Comparison of ENCODE assay signal across 31 mouse cellular contexts in the genomic region with DNA sequence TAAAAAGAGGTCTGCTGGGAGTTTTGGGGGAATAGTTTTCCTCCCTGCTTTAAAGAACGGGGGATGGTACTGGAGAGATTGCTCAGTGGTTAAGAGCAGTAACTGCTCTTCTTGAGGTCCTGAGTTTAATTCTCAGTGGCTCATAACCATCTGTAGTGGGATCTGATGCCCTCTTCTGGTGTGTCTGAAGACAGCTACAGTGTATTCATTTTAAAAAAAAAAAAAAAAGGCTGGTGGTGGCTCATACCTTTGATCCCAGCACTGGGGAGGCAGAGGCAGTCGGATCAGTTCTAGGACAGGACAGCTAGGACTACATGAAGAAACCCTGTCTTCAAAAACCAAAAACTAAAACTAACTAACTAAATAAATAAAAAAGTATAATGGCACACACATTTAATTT. TPM values are rescaled to one million over a fixed set of nuclear protein-coding genes. Genes with fewer than 3 reads are reported as not detected.
DNase-seq lines count a peak whose midpoint lies in the region; ATAC-seq and TF ChIP-seq lines count a peak whose summit lies in the region.
"Had no signal": no experiment of that assay in that cellular context is flagged by ENCODE, and none has a peak within 500 bp of the region (broad histone marks: within the 10 kb centered on the region; RNA-seq: fewer than 3 reads in every experiment).

No protein-coding gene starts in this region.

- H3K27me3 ChIP-seq in heart, adult 2 months (ENCODE audit: control insufficient read depth, insufficient read depth, low read length) = no peaks in the 10 kb centered on the region
- peaks cover 32% of the 10 kb centered on the region for H3K27me3 ChIP-seq in CH12.LX (replicated peaks)
- 0 out of 2 replicates have a peak, but pooled peaks cover 4% of the 10 kb centered on the region for H3K27me3 ChIP-seq in stomach, embryonic 15.5 days (replicated peaks)
- 0 out of 2 replicates have a peak, but pooled peaks cover 2% of the 10 kb centered on the region for H3K27me3 ChIP-seq in intestine, postnatal 0 days (replicated peaks; ENCODE audit: control insufficient read depth, insufficient read depth, low read length)

- no peak overlapping the region for H3K4me2 ChIP-seq in CH12.LX (ENCODE audit: insufficient read depth, low read depth, poor library complexity, severe bottlenecking)
- no peak overlapping the region for H3K4me2 ChIP-seq in stomach, embryonic 15.5 days
- H3K4me2 ChIP-seq in intestine, postnatal 0 days (replicated peaks; ENCODE audit: low read depth) = no peak overlapping the region
- H3K4me2 ChIP-seq: embryonic facial prominence, embryonic 13.5 days; embryonic facial prominence, embryonic 15.5 days; forebrain, embryonic 12.5 days had no signal

- in situ Hi-C loops in CH12.LX (cut with MboI; ENCODE audit: low pct_ligation_motif_present, low pct_unique_long_range_greater_than_20kb, low sequenced_read_pairs) = no loop called here

- no peaks in the 10 kb centered on the region for H3K9me3 ChIP-seq in CH12.LX (replicated peaks; ENCODE audit: low read length)
- H3K9me3 ChIP-seq in stomach, embryonic 15.5 days = no peaks in the 10 kb centered on the region
- H3K9me3 ChIP-seq in intestine, postnatal 0 days (ENCODE audit: control insufficient read depth) = no peaks in the 10 kb centered on the region
- H3K9me3 ChIP-seq: embryonic facial prominence, embryonic 13.5 days; embryonic facial prominence, embryonic 15.5 days; forebrain, embryonic 10.5 days; forebrain, embryonic 12.5 days had no signal

- TF ChIP-seq RAD21 in CH12.LX (IDR thresholded peaks at IDR 0.05; ENCODE audit: low read depth, low read length) = no peak

- intact Hi-C loops in heart, adult 2 months (cut with DNase I) = no loop called here

- ATAC-seq in stomach, embryonic 15.5 days (ENCODE audit: insufficient read depth, low FRiP score, low read depth) = no peak
- no peak for ATAC-seq in intestine, postnatal 0 days
- ATAC-seq: forebrain, embryonic 14.5 days; forebrain, embryonic 16.5 days had no signal

- 85% methylated on average over 2 of the region's 2 CpGs for WGBS in heart, adult 2 months
- WGBS in stomach, embryonic 15.5 days = 56% methylated on average over 2 of the region's 2 CpGs
- WGBS in intestine, postnatal 0 days = 83% methylated on average over 2 of the region's 2 CpGs

- H3K4me3 ChIP-seq in heart, adult 2 months = no peak overlapping the region
- no peak overlapping the region for H3K4me3 ChIP-seq in layer of hippocampus, adult 2 months
- no peak overlapping the region for H3K4me3 ChIP-seq in CH12.LX (replicated peaks in 1 of 3; ENCODE audit: low read depth in 2 of 3, low read length in 2 of 3, poor library complexity in 1 of 3)
- no peak overlapping the region for H3K4me3 ChIP-seq in stomach, embryonic 15.5 days (replicated peaks)
- no peak overlapping the region for H3K4me3 ChIP-seq in intestine, postnatal 0 days (ENCODE audit: low read depth, low read length)
- H3K4me3 ChIP-seq: embryonic facial prominence, embryonic 13.5 days; embryonic facial prominence, embryonic 15.5 days; erythroblast, embryonic 14.5 days; forebrain, embryonic 10.5 days; forebrain, embryonic 12.5 days had no signal

- H3K36me3 ChIP-seq in heart, adult 2 months (ENCODE audit: control insufficient read depth, insufficient read depth, low read length) = no peaks in the 10 kb centered on the region
- no peaks in the 10 kb centered on the region for H3K36me3 ChIP-seq in CH12.LX (replicated peaks in 1 of 2; ENCODE audit: control insufficient read depth in 1 of 2, insufficient read depth in 1 of 2, low read length in 1 of 2)
- no peaks in the 10 kb centered on the region for H3K36me3 ChIP-seq in stomach, embryonic 15.5 days
- no peaks in the 10 kb centered on the region for H3K36me3 ChIP-seq in intestine, postnatal 0 days (ENCODE audit: control insufficient read depth, insufficient read depth)
- H3K36me3 ChIP-seq: embryonic facial prominence, embryonic 13.5 days; embryonic facial prominence, embryonic 15.5 days; forebrain, embryonic 10.5 days; forebrain, embryonic 12.5 days had no signal

- H3K27ac ChIP-seq in heart, adult 2 months = peak overlapping the region; percentile 23; the same call in 1 of the 2 replicates
- no peak overlapping the region for H3K27ac ChIP-seq in layer of hippocampus, adult 2 months
- no peak overlapping the region for H3K27ac ChIP-seq in CH12.LX (ENCODE audit: insufficient read depth, low read depth)
- peak overlapping the region; percentile 11; the same call in 1 of the 2 replicates for H3K27ac ChIP-seq in stomach, embryonic 15.5 days
- H3K27ac ChIP-seq in intestine, postnatal 0 days (ENCODE audit: low read depth, low read length) = no peak overlapping the region
- H3K27ac ChIP-seq: embryonic facial prominence, embryonic 13.5 days; embryonic facial prominence, embryonic 15.5 days; forebrain, embryonic 10.5 days; forebrain, embryonic 12.5 days had no signal

- dilution Hi-C loops in CH12.LX (cut with MboI; ENCODE audit: extremely low pct_ligation_motif_present, extremely low pct_unique_long_range_greater_than_20kb, low sequenced_read_pairs) = no loop called here

- no peaks in the 10 kb centered on the region for H3K4me1 ChIP-seq in heart, adult 2 months (ENCODE audit: control insufficient read depth, insufficient read depth, low read length)
- peaks cover 3 to 5% of the 10 kb centered on the region in 2 experiments; a peak in 2 of 4 replicates for H3K4me1 ChIP-seq in CH12.LX (ENCODE audit: control insufficient read depth in 1 of 2, insufficient read depth in 2 of 2)
- peaks cover 9% of the 10 kb centered on the region for H3K4me1 ChIP-seq in stomach, embryonic 15.5 days
- no peaks in the 10 kb centered on the region for H3K4me1 ChIP-seq in intestine, postnatal 0 days (replicated peaks; ENCODE audit: control insufficient read depth, insufficient read depth, low read length)

- no peak overlapping the region for H3K9ac ChIP-seq in heart, adult 2 months (ENCODE audit: low read depth, low read length)
- H3K9ac ChIP-seq in CH12.LX (ENCODE audit: insufficient read depth, low read depth) = no peak overlapping the region
- no peak overlapping the region for H3K9ac ChIP-seq in stomach, embryonic 15.5 days
- no peak overlapping the region for H3K9ac ChIP-seq in intestine, postnatal 0 days (ENCODE audit: low read depth, low read length)
- H3K9ac ChIP-seq: embryonic facial prominence, embryonic 13.5 days; embryonic facial prominence, embryonic 15.5 days; forebrain, embryonic 12.5 days had no signal

- no peak for TF ChIP-seq EP300 in heart, adult 2 months (IDR thresholded peaks at IDR 0.05; ENCODE audit: insufficient read depth, low read depth, low read length)
- TF ChIP-seq EP300 in CH12.LX (IDR thresholded peaks at IDR 0.05; ENCODE audit: low read length) = no peak

- no peak for DNase-seq in heart, adult 2 months
- DNase-seq in heart, adult 8-10 months (ENCODE audit: low spot score) = no peak
- DNase-seq in layer of hippocampus, adult 2 months (ENCODE audit: low spot score in 2 of 2) = no peak
- DNase-seq in layer of hippocampus, adult 9-10 months (ENCODE audit: low spot score) = no peak
- DNase-seq in CH12.LX (ENCODE audit: extremely low read depth) = no peak
- no peak for DNase-seq in B cell, adult 2 months
- DNase-seq: adrenal gland, adult 2 months; adrenal gland, postnatal 10 days; adrenal gland, postnatal 25 days; cerebellum, adult 11 months; cerebellum, adult 18-20 months; cerebellum, adult 8-10 months; cerebellum, adult 9-11 months; cerebellum, postnatal 14 days; cerebellum, postnatal 36 days; embryo, embryonic 11 days had no signal

- no peak for TF ChIP-seq POLR2A in heart, adult 2 months (IDR thresholded peaks at IDR 0.05; ENCODE audit: insufficient read depth, low read depth, low read length)
- no peak for TF ChIP-seq POLR2A in CH12.LX (IDR thresholded peaks at IDR 0.05; ENCODE audit: low read depth, low read length)

- no peaks in the 10 kb centered on the region for H3K79me2 ChIP-seq in heart, adult 2 months (replicated peaks; ENCODE audit: control insufficient read depth, insufficient read depth, low read length)
- no peaks in the 10 kb centered on the region for H3K79me2 ChIP-seq in CH12.LX (replicated peaks; ENCODE audit: control insufficient read depth, extremely low read depth, insufficient read depth, poor library complexity, severe bottlenecking)

- peak; percentile 28 for TF ChIP-seq CTCF in heart, adult 2 months (IDR thresholded peaks at IDR 0.05)
- TF ChIP-seq CTCF in layer of hippocampus, adult 2 months (conservative IDR thresholded peaks at IDR 0.05) = peak; percentile 20
- no peak for TF ChIP-seq CTCF in CH12.LX (conservative IDR thresholded peaks at IDR 0.05 in 1 of 2, IDR thresholded peaks at IDR 0.05 in 1 of 2; ENCODE audit: low read depth in 2 of 2, low read length in 2 of 2)
- TF ChIP-seq CTCF in intestine, postnatal 0 days (IDR thresholded peaks at IDR 0.05; ENCODE audit: low read depth) = no peak

TF ChIP-seq in CH12.LX, 34 proteins besides CTCF, POLR2A, EP300 and RAD21:
- TF ChIP-seq E2F4 (IDR thresholded peaks at IDR 0.05; ENCODE audit: insufficient replicate concordance, low read depth, low read length) (no peak), MEF2A (IDR thresholded peaks at IDR 0.05; ENCODE audit: borderline replicate concordance, low read depth, low read length) (no peak), ZC3H11A (IDR thresholded peaks at IDR 0.05; ENCODE audit: low read depth, low read length) (no peak), ZMIZ1 (IDR thresholded peaks at IDR 0.05; ENCODE audit: low read depth, low read length) (no peak), TCF12 (IDR thresholded peaks at IDR 0.05; ENCODE audit: low read depth, low read length) (no peak), ZNF384 (IDR thresholded peaks at IDR 0.05; ENCODE audit: low read depth, low read length) (peak; percentile 64)

RNA-seq across cellular contexts. Expression of a gene that starts 5.9 kb away (rescaled TPM):
- not detected for total RNA-seq in heart, adult 2 months (2021)
- not detected in 2 replicates for polyA plus RNA-seq in heart, adult 2 months (2012; rRNA removed)
- total RNA-seq in heart, adult 8-10 months (2022) = not detected
- not detected for total RNA-seq in layer of hippocampus, adult 2 months (2021)
- total RNA-seq in CH12.LX (2012; rRNA removed) (not detected in 2 replicates), CH12.LX (2014; rRNA removed) (not detected in 2 replicates)
- polyA plus RNA-seq in CH12.LX (2012; ENCODE audit: insufficient read length, low read depth) = not detected in 2 replicates
- not detected in 2 replicates for polyA plus RNA-seq in stomach, embryonic 15.5 days (2015; fragmentation: Nextera tagmentation; extraction: Ambion mirVana)
- polyA plus RNA-seq in intestine, postnatal 0 days (2015; fragmentation: Nextera tagmentation; extraction: Ambion mirVana) = not detected in 2 replicates
- total RNA-seq: adrenal gland, adult 2 months; adrenal gland, postnatal 10 days; adrenal gland, postnatal 25 days; adrenal gland, postnatal 4 days; common myeloid progenitor, adult 5-6 weeks; MEL had no signal
- polyA plus RNA-seq: brain, embryonic 14.5 days; C2C12; embryonic facial prominence, embryonic 11.5 days; embryonic facial prominence, embryonic 13.5 days; erythroblast, embryonic 14.5 days; forebrain, embryonic 10.5 days; forebrain, embryonic 12.5 days; forebrain, embryonic 14.5 days; forebrain, embryonic 16.5 days had no signal

RNA-seq across cellular contexts. Expression of a gene that starts 13.3 kb away (rescaled TPM):
- 10 to 100 TPM; 30.0 to 37.6 TPM for total RNA-seq in heart, adult 2 months (2021)
- 29.7 and 49.1 TPM in 2 replicates for polyA plus RNA-seq in heart, adult 2 months (2012; rRNA removed)
- 10 to 100 TPM; 29.2 to 39.0 (median 33.6) TPM for total RNA-seq in heart, adult 8-10 months (2022)
- total RNA-seq in layer of hippocampus, adult 2 months (2021) = 100 to 1,000 TPM; 142 to 160 TPM
- total RNA-seq in CH12.LX (2012; rRNA removed) (26.6 and 28.5 TPM in 2 replicates), CH12.LX (2014; rRNA removed) (36.6 and 41.3 TPM in 2 replicates)
- polyA plus RNA-seq in CH12.LX (2012; ENCODE audit: insufficient read length, low read depth) = 77.8 and 90.6 TPM in 2 replicates
- polyA plus RNA-seq in stomach, embryonic 15.5 days (2015; fragmentation: Nextera tagmentation; extraction: Ambion mirVana) = 63.8 and 68.8 TPM in 2 replicates
- polyA plus RNA-seq in intestine, postnatal 0 days (2015; fragmentation: Nextera tagmentation; extraction: Ambion mirVana) = 33.3 and 36.7 TPM in 2 replicates

Comparison
In these comparisons a context has a peak if more than half of its experiments do, and no peak if none do; other contexts are left out.
1. H3K27ac ChIP-seq: peak in heart, adult 2 months (single experiment) and stomach, embryonic 15.5 days (single experiment); none in layer of hippocampus, adult 2 months (single experiment), CH12.LX (single experiment) and intestine, postnatal 0 days (single experiment).
2. CTCF ChIP-seq: peak in heart, adult 2 months (single experiment) and layer of hippocampus, adult 2 months (single experiment); none in CH12.LX (0 of 2) and intestine, postnatal 0 days (single experiment).